Mouse (Mus musculus) cerebral cortex, adult 2 months (tissue): ENCODE measurements around the gene Tspear.

Source experiments
- WGBS: fragments of 180-500 bp; shearing (Covaris S2); methylation state at CpG from one replicate; pipeline ENCODE4 v1.1.7; 2018; 5-methylcytosine and 5-hydroxymethylcytosine counted together

The Tspear gene

DNA sequence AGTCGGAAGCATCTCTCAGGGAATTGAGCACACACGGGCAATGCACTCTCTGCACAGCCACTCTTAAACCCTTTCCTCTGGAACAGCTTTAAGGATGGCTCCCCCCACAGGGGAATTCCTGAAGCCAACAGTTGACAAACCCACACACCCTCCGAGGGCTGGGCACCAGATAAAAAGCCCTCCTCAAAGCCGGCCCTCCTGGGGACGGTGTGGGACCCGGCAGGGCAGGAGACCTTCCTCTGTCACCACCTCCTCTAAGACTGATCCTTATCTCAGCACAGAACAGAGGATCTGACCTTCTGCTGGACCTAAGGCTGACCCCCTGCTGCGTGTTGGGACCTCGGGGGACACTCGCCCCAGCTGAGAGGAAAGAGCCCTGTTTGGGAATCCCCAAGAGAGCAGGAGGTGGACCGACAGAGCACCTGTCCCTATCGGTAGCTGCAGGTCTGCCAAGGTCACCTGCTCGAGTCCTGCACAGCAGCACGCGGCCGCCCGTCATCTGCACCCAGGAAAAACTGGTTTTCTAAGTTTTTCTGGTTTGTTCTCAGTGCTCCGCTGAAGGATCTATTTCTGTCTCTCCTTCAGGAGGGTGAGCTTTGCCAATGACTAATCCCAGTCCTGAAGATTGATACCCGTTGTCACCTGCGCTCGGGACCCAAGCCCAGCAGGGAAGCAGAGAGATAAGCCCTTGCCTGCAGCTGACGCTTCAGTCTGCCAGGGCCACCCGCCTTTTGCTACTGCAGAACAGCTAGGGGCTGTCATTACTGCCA lies at the start of gene Tspear:
Gene Tspear (plus strand): TSS at position 675 of the 770 bp plus-strand sequence.
- WGBS, result 15% methylated on average over 22 of the region's 22 CpGs

DNA sequence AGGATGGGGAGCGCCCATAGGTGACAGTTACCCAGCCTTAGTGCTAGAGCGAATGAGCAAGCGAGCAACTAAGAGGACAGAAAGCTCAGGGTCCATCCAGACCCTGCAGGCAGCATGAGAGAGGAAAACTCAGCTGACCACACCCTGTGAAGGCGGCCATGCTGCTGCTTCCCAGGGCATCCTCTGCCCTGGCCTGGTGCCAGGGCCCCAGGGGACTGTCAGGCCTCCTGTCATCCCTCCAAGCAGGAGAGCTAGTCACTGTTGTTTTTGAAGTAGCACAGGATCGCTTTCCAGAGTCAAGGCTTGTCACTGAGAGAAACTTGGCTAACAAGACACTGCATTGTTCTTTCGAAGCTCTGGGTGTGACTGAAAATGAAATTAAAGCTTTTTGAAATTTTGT lies 47.4 kb upstream of the Tspear start:
- WGBS, result 75% methylated on average over 6 of the region's 6 CpGs

DNA sequence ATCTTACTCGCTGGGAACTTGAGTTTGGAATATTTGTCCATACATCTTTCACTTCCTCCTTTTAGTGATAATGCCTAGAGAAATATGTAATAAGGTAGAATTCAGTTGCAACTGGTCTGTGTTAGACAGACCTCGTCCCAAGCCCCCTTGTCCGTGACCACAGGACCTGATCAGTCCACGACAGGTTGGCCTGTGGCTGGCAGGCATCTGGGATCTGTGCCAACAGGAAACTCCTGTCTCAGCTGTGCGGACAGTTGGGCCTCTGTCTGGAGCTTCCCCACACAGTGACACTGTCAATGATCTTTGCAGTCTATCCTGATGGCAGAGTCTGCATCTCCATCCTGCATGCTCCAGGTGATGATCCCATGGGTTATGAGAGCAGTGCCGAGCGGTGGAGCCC lies 43.2 kb upstream of the Tspear start:
- 71% methylated on average over 7 of the region's 7 CpGs for WGBS

DNA sequence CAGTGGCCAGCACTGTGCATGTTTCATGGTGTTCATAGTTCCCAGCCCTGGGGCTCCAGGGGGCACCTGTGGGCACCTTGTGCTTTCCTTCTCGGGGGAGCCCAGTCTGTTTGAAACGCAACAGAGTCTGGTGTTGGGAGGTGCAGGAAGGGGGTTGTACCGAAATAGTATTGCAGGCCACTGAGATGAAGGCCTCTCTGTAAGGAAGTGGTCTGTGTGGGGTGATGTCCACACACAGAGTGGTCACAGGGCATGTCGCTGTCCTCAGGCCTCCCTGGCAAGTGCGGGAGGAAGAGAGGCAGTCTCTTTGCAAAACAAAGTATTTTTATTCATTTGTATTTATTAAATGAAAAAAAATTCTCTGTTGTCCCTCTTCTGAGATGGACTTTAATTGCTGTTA lies 40.8 kb upstream of the Tspear start:
- WGBS, result 90% methylated on average over 5 of the region's 5 CpGs

DNA sequence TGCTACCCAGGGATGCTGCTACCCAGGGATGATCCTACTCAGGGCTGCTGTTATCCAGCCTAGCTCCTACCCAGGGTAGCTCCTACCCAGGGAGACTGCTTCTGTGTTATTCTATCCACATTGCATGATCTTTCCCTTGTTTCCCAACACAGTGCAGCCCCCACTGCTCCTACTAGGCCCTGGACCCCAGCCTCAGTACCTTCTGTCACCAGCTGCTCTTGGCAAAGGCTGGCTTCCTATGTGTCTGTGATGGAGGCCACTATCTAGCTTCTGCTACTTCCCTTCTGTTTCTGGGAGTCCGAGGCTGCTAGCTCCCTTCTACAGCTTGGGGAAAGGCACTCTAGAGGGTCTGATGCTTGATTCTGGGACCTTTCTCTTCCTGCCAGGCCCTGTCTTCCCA lies 38.9 kb upstream of the Tspear start:
- WGBS, result 82% methylated on average over 1 of the region's 1 CpGs

DNA sequence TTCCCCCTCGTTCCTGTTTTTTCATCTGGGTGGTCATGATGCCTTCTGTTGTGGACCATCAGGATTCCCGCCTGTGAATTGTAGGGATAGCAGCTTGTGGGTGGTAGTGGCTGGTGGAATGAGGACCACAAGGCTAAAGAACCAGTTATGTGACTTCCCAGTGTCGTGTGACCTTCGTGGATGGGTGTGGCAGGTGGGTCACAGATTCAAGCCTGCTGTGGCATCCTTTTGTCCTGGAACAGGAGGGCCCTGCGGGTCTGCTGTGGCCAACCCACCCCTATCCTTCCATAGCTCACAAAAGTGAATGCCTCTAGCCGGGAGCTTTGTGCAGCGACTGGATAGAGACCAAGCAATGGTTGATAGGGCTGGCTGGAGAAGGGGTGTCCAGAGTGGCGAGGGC lies 38.5 kb upstream of the Tspear start:
- WGBS, result 89% methylated on average over 8 of the region's 8 CpGs

DNA sequence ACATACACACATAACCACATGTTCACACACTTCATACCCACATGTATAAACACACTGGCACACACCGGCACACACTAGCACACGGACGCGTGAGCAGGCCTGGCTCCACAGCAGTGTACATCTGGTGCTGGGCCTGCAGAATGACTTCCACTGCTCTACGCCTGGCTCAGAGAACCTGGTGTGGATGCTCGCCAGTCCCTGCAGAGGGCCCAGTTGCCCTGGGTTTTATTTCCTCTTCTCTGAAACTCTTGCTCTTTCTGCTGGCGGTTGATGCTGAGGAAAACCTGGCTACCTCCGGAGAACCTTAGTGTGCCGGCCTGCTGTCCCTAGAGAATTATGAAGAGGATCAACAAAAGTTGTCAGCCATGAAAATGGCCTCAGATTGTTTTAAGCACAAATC lies 34.3 kb upstream of the Tspear start:
- WGBS, result 89% methylated on average over 9 of the region's 9 CpGs

DNA sequence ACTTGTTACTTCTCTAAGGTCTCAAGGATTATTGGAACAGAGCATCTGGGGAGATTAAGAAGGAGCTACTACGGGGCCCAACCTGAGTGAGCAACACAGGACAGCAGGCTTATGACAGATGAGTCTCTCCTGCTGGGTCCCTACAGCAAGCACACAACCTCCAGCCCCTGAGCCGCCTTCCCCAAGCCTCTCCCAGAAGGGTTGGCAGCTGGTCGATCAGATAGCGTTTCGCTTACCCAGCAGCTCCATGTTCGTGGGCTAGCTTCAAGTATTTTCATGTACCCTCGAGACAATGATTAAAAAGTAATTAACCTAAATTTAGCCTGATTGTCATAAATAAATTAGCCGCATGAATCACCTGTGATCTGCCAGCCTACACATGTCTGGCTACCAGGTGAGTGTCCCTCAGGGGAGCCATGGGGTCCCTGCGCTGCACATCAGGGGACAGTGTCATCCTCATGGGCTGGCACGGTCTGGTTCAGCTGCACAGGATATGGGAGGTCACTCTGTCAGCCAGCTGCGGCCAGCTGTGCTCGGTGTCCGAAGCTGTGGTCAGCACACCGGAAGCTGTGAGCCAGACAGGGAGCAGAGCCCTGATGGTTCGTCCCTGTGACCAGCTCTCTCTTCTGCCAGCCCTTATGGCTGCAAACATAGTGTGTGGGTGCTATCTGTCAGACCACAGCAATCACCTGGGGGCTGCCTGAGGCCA lies 27.9 kb upstream of the Tspear start:
- WGBS, result 84% methylated on average over 15 of the region's 15 CpGs

DNA sequence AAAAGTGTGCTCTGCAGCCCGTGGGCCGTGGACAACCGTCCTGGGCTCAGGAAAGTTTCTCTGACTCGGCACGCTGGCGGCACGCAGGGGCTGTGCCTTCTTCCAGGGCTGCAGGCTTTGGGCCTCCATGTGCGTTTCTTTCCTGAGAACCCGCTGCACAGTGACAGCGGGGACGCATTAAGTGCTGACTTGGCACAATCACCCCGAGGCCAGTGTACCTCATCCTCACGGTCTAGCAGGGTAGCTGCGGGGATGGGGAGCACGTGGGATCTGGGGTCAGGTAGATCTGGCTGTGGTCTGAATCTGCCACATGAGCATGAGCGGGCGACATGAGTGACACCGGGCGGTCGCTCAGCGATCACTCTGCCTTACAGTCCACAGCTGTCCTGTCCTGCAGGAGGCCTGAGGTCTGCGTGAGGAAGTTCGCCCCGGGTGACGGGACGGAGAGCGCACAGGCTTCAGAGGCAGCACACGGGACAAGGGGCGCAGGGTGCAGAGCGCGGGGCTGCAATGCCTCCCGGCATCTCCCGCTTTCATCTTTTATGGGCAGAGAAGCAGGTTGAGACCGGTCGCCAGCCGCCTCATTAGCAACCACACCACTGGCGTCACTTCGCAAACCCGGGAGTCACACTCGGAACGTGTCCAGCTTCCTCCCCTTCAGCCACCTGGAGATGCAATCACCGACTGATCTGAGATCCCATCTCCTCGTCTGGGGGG lies 22.3 kb upstream of the Tspear start:
- 71% methylated on average over 43 of the region's 43 CpGs for WGBS

DNA sequence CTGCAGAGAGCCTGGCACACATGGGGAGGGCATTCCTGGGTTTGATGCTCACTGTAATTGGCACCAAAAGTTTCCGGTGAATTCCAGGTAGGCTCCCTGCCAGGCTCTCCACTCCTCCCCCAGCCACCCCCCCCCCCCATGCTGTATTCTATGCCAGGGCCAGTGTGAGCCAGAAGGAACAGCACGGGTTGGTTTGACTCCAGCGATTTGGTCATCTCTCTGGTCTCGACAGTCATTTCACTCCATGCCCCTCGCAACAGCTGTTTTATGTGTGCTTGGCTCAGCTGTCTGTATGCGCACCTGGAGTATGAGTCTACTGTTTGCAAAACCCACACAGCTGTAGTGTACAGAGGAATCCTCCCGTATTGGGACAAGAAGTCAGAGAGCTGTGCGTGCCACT lies 20.0 kb upstream of the Tspear start:
- WGBS, result 49% methylated on average over 8 of the region's 8 CpGs

DNA sequence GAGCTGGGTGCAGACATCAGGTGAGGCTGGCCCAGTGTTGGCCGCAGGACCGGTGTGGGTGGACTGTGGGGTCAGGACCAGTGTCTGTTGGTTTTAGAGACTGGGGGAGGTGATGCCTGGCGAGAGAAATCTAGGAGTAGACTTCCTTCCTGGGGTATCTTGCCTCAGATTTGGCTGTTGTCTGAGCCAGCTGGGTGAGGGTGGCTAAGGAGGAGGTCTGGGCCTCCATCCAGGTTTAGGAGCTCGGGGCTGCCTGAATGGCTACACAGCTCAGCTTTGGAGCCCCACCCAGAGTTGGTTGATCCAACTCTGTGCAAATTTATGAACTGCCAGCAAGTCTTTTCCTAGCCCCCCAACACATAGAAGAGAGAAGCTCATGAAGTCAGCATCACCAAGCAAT lies 19.0 kb upstream of the Tspear start:
- WGBS, result 40% methylated on average over 4 of the region's 4 CpGs

DNA sequence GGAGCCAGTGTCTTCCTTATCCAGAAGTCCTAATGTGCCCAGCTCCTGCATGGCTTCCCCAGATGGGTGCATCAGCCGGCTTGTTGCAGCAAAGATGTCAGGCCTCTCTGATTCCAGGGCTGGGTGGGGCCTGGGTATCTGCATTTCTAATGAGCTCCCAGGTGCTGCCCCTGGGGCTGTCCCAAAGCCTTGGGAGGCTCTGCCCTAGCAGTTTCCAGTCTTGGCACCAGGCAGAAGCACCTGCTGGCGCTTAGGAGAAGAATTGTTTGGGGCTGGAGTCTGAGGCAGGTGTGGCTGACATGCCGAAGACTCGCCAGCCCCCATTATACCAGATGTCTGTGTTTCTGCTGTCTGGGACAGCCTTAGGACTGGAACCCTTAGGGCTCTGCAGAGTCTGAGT lies 15.7 kb upstream of the Tspear start:
- WGBS, result 82% methylated on average over 4 of the region's 4 CpGs

DNA sequence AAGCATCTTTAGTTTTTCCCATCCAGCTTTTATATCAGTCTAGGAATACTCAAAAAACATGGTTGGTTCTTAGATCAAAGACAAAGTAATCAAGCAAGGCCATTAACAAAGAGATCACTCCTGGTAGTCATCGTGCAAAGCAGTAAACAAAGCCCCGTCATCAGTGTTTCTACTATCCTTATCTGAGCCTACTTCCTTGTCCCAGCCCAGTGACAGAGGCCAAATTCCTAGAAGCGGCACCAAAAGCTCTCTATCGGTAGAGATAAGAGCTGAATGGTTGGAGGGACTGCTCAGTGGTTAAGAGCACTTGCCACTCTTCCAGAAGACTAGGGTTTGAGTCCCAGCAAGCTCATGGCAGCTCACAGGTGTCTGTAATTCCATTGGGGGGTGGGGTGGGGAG lies 14.8 kb upstream of the Tspear start:
- 77% methylated on average over 4 of the region's 4 CpGs for WGBS

DNA sequence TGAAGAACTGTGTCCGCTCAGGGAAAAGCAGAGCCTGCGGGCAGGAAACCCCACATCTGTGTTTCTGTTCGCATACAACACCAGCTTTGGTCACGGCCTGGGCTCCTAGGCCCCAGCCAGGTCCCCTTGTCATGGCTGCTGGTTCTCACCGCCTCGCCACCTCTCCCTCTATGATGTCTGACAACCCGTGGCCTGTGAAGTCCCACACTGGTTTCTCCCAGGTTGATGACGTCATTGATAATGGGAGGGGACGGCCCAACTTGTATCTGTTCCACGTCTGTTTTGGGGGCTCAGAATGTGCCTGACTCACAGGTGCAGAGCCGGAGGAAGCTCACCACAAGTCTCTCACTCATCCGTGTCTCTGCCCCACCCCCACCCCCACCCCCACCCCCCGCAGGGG lies 12.6 kb upstream of the Tspear start:
- WGBS, result 69% methylated on average over 13 of the region's 13 CpGs

DNA sequence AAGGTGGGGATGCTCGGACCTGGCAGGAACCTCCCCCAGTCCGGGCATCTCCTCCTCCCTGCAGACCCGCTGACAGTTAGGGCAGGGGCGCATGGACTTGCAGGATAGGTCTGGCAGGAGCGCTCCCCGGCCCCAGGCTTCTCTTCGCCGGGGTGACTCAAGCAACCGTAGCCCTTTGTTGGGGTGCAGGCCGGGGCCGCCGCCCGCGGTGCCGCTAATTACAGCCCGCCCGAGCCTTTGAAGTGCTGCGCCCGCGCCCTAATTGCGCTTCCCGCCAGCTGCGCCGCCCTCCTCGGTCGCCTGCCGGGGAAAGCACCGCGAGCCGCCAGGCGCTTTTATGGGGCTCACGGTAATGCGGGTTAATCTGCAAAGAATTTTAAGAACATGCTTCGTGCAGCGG lies 8.8 kb upstream of the Tspear start:
- WGBS, result under 1% methylated on average over 35 of the region's 35 CpGs

DNA sequence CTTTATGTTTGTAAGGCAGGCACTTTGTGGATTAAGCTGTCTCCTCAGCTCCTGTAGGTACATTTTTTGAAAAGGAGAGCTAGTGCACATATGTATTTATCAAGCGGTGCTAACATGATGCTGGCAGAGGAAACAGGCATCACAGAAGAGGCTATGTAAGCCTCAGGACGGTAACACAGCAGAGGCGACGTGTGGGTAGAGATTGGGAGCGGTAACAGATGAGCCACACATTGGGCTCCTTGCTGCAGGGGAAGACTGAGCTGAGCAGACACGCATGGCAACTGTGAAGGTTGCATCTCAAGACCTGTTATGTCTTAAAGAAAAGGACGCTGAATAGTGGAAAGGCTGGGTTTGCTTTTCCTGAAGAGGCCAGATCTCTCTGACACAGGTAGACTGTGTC lies 3.4 kb upstream of the Tspear start:
- 59% methylated on average over 7 of the region's 7 CpGs for WGBS

DNA sequence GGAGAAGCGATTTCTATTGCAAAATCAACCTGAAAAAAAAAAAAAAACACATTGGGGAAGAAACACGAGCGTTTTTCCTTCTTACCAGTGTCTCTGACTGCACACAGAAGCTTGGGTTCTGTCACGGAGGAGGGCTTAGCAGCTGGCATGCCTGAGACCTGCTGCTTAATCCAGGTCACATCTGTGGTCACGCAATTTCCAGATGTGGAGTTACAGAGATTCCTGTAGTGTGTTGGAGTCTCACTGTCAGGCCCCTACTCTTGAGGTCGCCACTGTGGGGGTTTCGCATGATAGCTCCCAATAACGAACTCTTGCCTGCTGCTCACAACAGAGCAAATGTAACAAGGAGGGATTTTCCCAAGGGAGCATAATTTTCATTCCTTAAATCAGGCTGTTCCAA lies 2.2 kb upstream of the Tspear start:
- WGBS, result 31% methylated on average over 8 of the region's 8 CpGs

DNA sequence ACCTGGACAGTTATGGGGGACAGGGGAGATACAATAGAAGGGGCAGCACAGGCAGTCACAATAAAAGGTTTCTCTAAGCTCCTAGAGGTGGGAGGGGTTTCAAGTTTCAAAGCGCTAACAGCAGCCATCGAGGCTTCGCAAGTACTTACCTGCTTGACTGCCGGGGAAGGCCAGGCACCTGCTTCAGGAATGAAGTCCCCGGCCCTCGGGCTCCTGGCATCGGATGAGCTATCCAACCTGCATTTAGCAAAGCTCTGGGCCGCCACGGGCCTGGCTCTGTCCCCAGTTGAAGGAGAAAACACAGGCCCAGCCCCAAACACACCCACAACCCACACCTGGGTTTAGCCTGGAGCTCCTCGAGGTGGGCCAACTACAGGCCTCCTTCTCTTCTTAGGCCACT lies 652 bp downstream of the Tspear start:
- 55% methylated on average over 10 of the region's 10 CpGs for WGBS

DNA sequence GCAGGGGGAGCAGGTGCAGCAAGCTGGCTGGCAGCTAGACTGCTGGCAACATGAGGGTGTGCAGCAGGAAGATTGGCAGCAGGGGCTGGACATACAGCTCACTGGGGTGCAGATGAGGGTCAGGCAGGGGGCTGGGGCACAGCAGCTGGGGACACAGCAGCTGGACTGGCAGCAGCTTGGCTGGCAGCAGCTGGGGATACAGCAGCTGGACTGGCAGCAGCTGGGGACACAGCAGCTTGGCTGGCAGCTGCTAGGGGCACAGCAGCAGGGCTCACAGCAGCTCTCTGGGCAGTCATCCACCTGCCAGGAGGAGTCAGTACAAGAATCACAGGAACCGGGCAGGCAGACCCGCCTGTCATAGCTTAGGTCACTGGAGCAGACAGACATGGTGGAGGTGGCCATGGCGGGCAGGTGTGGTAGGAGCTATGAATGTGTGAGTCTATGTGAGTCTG lies 4.0 kb downstream of the Tspear start, which contains the start of gene Gm19402:
Gene Gm19402 (minus strand): TSS at position 402 of the 452 bp plus-strand sequence.
- WGBS, result 50% methylated on average over 3 of the region's 3 CpGs

DNA sequence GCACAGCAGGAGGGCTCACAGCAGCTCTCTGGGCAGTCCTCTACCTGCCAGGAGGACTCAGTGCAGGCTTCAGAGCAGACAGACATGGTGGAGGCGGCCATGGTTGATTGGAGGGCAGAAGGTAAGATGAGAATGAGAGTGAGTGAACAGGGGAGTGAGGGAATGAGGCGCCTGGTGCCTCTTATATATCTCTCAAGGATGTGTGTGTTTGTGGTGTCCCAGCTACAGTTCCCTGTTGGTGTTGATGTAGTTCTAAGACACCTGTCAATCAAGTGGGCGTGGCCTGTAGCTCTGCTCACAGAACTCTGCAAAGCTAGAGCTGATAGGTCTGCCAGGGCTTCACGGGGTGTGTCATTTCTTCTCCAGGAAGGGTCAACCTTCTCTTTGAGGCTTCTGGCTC lies 10.8 kb downstream of the Tspear start, which contains the start of gene Gm9508:
Gene Gm9508 (minus strand): TSS at position 101 of the 400 bp plus-strand sequence.
- 62% methylated on average over 4 of the region's 4 CpGs for WGBS

DNA sequence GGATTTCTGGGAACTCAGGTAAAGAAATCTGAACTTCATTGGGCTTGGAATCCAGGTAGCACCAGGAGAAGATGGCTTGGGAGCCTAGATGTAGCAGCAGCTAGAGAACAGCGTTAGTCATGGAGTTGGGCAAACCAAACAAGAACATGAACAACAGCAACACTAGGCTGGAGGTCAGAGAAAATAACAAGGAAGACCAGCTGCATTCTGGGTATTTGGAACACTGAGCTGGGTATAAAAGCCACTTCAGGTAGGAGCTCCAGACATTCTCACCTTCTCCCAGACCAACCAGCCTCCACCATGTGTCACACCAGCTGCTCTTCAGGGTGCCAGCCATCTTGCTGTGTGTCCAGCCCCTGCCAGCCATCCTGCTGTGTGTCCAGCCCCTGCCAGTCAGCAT lies 20.0 kb downstream of the Tspear start, which contains the start of gene Gm10272:
Gene Gm10272 (plus strand): TSS at position 301 of the 400 bp plus-strand sequence.
- WGBS, result 96% methylated on average over 1 of the region's 1 CpGs

DNA sequence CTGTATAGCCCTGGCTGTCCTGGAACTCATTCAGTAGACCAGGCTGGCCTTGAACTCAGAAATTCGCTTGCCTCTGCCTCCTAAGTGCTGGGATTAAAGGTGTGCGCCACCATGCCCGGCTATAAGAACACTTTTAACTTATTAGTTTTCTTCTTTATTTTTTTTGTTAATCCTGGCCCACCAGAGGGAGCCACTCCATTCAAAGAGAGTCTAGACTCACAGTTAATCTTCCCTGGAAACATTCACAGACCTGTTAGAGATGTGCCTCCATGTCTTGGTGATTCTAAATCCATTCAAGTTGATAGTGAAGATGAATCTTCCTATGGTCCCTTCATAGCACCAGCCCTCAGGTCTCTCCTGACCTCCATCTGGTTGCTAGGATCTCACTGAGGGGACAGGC lies 23.5 kb downstream of the Tspear start:
- 61% methylated on average over 3 of the region's 3 CpGs for WGBS
